Mouse (Mus musculus) G1E (cell line): ENCODE results near the gene Hist1h2ae. TPM values are rescaled to one million over a fixed set of nuclear protein-coding genes. Genes with fewer than 3 reads are reported as not detected.
"Not testable (repeated sequence)": the region's sequence is repeated elsewhere in the genome, so short reads cannot be mapped to it uniquely, and the experiment has no call there.

Source experiments
- ATAC-seq: 2 replicates; pipeline ENCODE4 v1.8.0; 2016; ENCODE audit warnings: mild to moderate bottlenecking; ENCODE audit not compliant: insufficient number of reproducible peaks, poor library complexity, low FRiP score, severe bottlenecking; ENCODE audit errors: extremely low read depth
- DNase-seq: peaks from one replicate; pipeline ENCODE4 v3.0.0; 2012; ENCODE audit warnings: low spot score
- H3K27me3 ChIP-seq: 2 replicates; pipeline ENCODE4 v1.6.1; 2012; ENCODE audit warnings: mild to moderate bottlenecking, low read length, inconsistent platforms; ENCODE audit not compliant: insufficient read depth
- H3K36me3 ChIP-seq: replicated peaks from 2 replicates; pipeline ENCODE3; 2012; ENCODE audit warnings: mild to moderate bottlenecking, inconsistent platforms
- H3K4me1 ChIP-seq: 2 replicates; pipeline ENCODE4 v1.6.1; 2012; ENCODE audit warnings: low read depth, low read length, inconsistent platforms, mixed read lengths; ENCODE audit not compliant: insufficient read depth
- H3K4me3 ChIP-seq: 2 replicates; pipeline ENCODE4 v1.5.1; 2012; ENCODE audit warnings: low read depth, mild to moderate bottlenecking, inconsistent platforms, low read length, moderate library complexity, mixed read lengths
- H3K9me3 ChIP-seq: replicated peaks from 2 replicates; pipeline ENCODE4 v1.6.1; 2012; ENCODE audit warnings: inconsistent platforms
- CTCF ChIP-seq: IDR thresholded peaks from 2 replicates; pipeline ENCODE4 v1.5.1; 2012; ENCODE audit warnings: low read depth, low read length, inconsistent platforms, mixed read lengths
- GATA1 ChIP-seq: IDR thresholded peaks from 2 replicates; pipeline ENCODE4 v1.6.1; 2012; ENCODE audit warnings: borderline replicate concordance, low read length, inconsistent platforms, mixed read lengths
- GATA2 ChIP-seq: IDR thresholded peaks from 2 replicates; pipeline ENCODE4 v1.6.1; 2012; ENCODE audit warnings: low read depth, low read length, inconsistent platforms, borderline replicate concordance
- POLR2AphosphoS5 ChIP-seq: IDR thresholded peaks from 2 replicates; pipeline ENCODE4 v1.6.1; 2012; ENCODE audit warnings: low read depth, low read length, inconsistent platforms; ENCODE audit not compliant: insufficient replicate concordance
- TAL1 ChIP-seq: conservative IDR thresholded peaks from 2 replicates; pipeline ENCODE4 v1.6.1; 2012; ENCODE audit warnings: low read depth, low read length, inconsistent platforms, mixed read lengths
- polyA plus RNA-seq: library from polyadenylated mRNA; stranded (reverse); fragments of >175 nt; gene quantifications from 2 replicates; pipeline ENCODE4 v1.2.3, GENCODE M21; 2012
- total RNA-seq, 2 experiments: library from RNA; stranded (forward) in 1 of 2; stranded (reverse) in 1 of 2; fragments of 200-1000 nt in 1 of 2; fragments of >200 nt in 1 of 2; fragmentation: Nextera tagmentation in 1 of 2; gene quantifications; 2 replicates each; pipeline ENCODE4 v1.2.3; 2014 to 2017

Gene Hist1h2ae
- total and polyA plus RNA-seq, 3 experiments, result 31.2 to 258 (median 81.0) TPM

DNA sequence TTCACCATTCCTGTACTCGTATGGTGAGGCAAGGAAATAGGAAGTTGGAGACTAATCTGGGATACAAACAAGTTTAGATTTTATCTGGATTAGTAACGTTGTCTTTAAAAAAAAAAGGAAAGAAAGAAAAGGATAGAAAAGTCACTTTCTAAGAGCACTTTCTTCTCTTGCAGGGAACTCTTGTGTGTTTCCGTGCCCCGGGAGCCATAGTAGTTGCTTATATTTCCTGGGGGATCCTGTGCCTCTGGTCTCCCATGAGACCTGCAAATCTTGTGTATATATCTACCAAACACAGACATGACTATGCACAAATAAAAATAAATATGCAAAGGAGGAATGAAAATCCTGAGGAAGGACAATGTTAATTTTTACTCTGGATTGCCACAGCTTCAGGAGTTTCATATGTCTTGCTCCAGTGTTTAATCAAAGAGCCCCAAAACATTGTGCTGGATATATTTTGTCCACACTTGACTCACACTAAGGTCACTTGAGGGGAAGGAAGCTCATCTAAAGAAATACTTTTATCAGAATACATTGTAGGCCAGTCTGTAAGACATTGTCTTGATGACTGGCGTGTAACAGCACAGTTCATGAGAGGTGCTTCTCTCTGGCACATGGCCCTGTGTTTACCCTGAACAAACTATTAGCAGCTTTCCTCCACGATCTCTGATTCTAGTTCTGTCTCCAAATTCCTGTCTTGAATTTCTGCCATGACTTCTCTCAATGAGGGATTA lies 6.1 kb upstream of the Hist1h2ae start:
- ATAC-seq (no peak), DNase-seq (no peak)
- peak overlapping the region; percentile 69; the same call in 1 of the 2 replicates for H3K4me3 ChIP-seq
- TF ChIP-seq GATA2, result no peak
- TF ChIP-seq CTCF, result no peak
- TF ChIP-seq TAL1, result no peak
- TF ChIP-seq POLR2AphosphoS5, result peak; percentile 87; the same call in 1 of the 2 replicates
- no peak for TF ChIP-seq GATA1
- no peaks in the 10 kb centered on the region for H3K9me3 ChIP-seq
- H3K4me1 ChIP-seq, result peaks cover 34% of the 10 kb centered on the region
- H3K36me3 ChIP-seq, result no peaks in the 10 kb centered on the region
- H3K27me3 ChIP-seq, result no peaks in the 10 kb centered on the region

DNA sequence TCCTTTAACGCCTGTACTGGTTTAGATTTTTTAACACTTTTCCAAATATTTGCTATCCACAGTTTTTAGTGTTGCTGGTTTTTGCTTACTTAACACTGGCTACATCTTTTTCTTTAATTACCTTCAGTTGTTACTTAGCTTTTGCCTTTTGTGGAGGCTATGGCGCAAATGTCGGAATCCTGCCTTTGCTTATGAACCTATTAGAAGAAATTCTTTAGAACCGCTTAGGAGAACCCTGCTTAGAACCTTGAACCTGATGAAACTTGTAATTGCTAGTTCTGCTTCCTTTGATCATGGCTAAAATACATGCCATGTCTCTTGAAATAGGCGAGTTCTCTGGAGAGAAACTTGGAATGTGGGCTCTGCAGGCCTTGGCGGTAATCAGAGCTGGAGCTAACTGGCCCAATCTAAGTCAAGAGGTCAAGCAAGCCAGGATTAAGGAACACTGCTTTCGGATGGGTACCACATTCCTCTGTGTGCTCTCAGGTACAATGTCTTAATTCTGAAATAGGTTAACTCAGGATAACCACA lies 5.4 kb upstream of the Hist1h2ae start:
- ATAC-seq (no peak), DNase-seq (no peak)
- peak overlapping the region; percentile 69 for H3K4me3 ChIP-seq
- H3K36me3 ChIP-seq, result no peaks in the 10 kb centered on the region
- peaks cover 28% of the 10 kb centered on the region for H3K4me1 ChIP-seq
- no peaks in the 10 kb centered on the region for H3K27me3 ChIP-seq
- H3K9me3 ChIP-seq, result no peaks in the 10 kb centered on the region
- no peak for TF ChIP-seq GATA1
- peak; percentile 98; the same call in 1 of the 2 replicates for TF ChIP-seq POLR2AphosphoS5

DNA sequence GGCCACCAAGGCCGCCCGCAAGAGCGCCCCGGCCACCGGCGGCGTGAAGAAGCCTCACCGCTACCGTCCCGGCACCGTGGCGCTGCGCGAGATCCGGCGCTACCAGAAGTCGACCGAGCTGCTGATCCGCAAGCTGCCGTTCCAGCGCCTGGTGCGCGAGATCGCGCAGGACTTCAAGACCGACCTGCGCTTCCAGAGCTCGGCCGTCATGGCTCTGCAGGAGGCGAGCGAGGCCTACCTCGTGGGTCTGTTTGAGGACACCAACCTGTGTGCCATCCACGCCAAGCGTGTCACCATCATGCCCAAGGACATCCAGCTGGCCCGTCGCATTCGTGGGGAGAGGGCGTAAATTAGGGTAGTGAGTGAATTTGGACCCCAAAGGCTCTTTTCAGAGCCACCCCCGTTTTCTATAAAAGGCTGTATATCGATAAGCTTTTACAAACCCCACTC lies 4.9 kb upstream of the Hist1h2ae start:
- not testable (repeated sequence) for DNase-seq, H3K36me3 ChIP-seq, H3K27me3 ChIP-seq, ATAC-seq, H3K9me3 ChIP-seq
- peak; percentile 93; the same call in 1 of the 2 replicates for TF ChIP-seq POLR2AphosphoS5
- Histone ChIP-seq H3K4me1 (peaks cover 26% of the 10 kb centered on the region), H3K4me3 (peak overlapping the region; percentile 69)

DNA sequence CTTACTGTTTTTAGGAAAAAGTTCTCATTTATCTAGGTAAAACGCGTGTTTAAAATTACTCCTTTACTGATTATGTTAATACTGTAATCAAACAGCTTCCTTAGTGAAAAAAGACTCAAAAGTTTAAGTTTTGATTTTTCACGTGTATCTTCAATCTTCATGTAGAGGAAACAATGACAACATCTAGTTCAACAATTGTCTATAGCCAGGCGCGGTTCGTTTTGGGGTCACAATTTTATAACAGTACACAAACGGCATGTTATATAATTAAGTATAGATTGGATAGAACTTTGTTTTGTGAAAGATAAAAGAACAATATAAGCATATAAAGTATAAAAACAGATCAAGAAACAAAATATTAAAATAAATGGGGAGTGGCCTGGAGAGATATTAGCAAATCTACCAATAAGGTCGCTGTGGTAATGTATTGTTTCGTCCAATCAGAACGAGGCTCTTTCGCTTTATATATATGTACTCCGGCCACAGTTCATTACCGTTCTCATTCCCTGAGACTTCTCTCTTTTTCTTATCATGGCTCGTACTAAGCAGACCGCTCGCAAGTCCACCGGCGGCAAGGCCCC lies 4.3 kb upstream of the Hist1h2ae start, which contains the start of gene Hist1h3d:
Hist1h3d (plus strand) TSS at position 493 of the 581 bp plus-strand sequence.
- ATAC-seq, result peak; percentile 36; the same call in 1 of the 2 replicates
- Histone ChIP-seq H3K4me3 (peak within 1 kb of the TSS; percentile 69), H3K27me3 (no peaks in the 10 kb centered on the region), H3K9me3 (no peaks in the 10 kb centered on the region), H3K36me3 (no peaks in the 10 kb centered on the region), H3K4me1 (peaks cover 21% of the 10 kb centered on the region)
- peak; percentile 51 for DNase-seq
- TF ChIP-seq TAL1, result no peak
- no peak for TF ChIP-seq GATA1
- TF ChIP-seq GATA2, result no peak
- no peak for TF ChIP-seq CTCF
- TF ChIP-seq POLR2AphosphoS5, result no peak; the same call in 1 of the 2 replicates

DNA sequence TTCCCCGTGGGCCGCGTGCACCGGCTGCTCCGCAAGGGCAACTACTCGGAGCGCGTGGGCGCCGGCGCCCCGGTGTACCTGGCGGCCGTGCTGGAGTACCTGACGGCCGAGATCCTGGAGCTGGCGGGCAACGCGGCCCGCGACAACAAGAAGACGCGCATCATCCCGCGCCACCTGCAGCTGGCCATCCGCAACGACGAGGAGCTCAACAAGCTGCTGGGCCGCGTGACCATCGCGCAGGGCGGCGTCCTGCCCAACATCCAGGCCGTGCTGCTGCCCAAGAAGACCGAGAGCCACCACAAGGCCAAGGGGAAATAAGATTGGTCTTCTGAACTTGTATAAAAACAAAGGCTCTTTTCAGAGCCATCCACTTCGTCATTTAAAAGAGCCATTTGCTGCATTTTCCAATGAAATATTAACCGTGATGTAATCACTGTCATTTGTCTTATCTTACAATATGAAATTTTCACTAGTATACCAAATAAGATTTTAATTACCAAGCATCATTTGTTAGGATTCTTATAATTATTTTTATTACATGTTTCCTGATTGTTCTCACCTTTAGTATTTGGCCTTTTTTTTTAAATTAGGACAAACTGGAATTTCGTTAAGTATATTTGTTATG lies 3.6 kb upstream of the Hist1h2ae start:
- H3K36me3 ChIP-seq, H3K27me3 ChIP-seq, ATAC-seq, DNase-seq, H3K9me3 ChIP-seq: not testable (repeated sequence)
- Histone ChIP-seq H3K4me3 (peak overlapping the region; percentile 64; the same call in 1 of the 2 replicates), H3K4me1 (peaks cover 20% of the 10 kb centered on the region)
- TF ChIP-seq POLR2AphosphoS5, result peak; percentile 82; the same call in 1 of the 2 replicates

DNA sequence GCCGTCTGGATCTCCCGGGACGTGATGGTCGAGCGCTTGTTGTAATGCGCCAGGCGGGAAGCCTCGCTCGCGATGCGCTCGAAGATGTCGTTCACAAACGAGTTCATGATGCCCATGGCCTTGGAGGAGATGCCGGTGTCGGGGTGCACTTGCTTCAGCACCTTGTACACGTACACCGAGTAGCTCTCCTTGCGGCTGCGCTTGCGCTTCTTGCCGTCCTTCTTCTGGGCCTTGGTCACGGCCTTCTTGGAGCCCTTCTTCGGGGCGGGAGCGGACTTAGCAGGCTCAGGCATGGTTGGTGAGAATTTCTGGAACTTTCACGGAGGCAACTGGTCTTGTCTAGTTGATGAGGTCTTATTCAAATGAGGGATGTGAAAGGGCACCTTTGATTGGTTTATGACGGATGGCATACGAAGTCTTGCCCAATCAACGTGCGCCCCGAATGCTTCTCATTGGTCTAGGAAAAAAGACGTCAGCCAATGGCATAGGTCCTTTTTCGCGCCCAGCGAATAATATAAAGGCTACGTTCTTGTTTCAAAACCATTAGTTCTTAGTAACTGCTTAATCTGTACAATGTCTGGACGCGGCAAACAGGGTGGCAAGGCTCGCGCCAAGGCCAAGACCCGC lies 3.0 kb upstream of the Hist1h2ae start, which contains the start of the genes Hist1h2bf and Hist1h2ad:
Hist1h2bf (minus strand) TSS at position 299 of the 627 bp plus-strand sequence.
Hist1h2ad (plus strand) TSS at position 484 of the 627 bp plus-strand sequence.
- H3K9me3 ChIP-seq, H3K27me3 ChIP-seq, H3K36me3 ChIP-seq: not testable (repeated sequence)
- Histone ChIP-seq H3K4me3 (peak within 1 kb of the TSS; percentile 64; the same call in 1 of the 2 replicates), H3K4me1 (peaks cover 23% of the 10 kb centered on the region)
- peak; percentile 70 for DNase-seq
- peak; percentile 70 for ATAC-seq

DNA sequence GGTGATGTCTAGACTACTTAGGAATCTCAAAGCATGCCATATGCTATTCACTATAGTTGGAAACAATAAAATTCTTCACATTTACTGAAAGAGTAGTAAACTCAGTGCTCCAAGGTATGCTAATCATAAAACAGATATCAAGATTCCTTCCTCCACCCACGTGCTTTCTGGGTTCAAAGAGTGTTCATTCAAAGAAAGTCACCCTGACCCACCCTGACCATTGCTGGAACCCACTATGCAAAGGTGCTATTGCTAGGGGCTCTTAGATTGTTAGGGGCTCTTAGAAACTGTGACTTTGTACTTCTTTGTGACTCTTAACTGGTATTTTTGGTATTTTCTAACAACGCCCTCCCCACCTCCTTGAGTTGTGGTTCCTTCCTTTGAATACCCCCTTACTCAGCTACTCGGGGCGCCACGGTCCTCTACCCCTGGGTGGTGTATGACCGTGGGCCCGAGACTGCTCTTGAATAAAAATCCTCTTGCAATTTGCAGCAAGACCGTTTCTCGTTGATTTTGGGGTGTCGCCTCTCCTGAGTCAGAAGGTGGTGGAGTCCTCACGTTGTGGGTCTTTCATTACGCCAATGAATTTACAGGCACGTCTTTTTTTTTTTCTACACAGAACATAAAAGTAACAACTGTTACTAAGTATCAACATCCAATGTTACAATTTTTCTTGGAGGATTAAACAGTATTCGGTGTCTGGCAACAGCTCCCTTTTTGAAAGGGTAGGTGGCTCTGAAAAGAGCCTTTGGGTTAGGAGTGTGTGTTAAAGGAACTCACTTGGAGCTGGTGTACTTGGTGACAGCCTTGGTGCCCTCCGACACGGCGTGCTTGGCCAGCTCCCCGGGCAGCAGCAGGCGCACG lies 2.2 kb upstream of the Hist1h2ae start:
- H3K9me3 ChIP-seq, H3K27me3 ChIP-seq, H3K36me3 ChIP-seq, ATAC-seq, DNase-seq: not testable (repeated sequence)
- Histone ChIP-seq H3K4me1 (peaks cover 23% of the 10 kb centered on the region), H3K4me3 (peak overlapping the region; percentile 64; the same call in 1 of the 2 replicates)
